Mouse (Mus musculus): Measurements from ENCODE around the gene B4galnt3. TPM values are rescaled to one million over a fixed set of nuclear protein-coding genes. Genes with fewer than 3 reads are reported as not detected.

B4galnt3 gene
- polyA plus RNA-seq, 1 experiment from 2014 or later = 0.15 TPM

GRCm38 (mm10) chr6:120185012-120185730, 109.2 kb downstream of the B4galnt3 start:
- DNase-seq (ENCODE audit: low spot score) (no peak), ATAC-seq (ENCODE audit: insufficient read depth, low FRiP score, low TSS enrichment) (no peak)
- Histone ChIP-seq H3K27ac (ENCODE audit: low read depth, low read length) (no peak overlapping the region), H3K36me3 (ENCODE audit: control insufficient read depth, insufficient read depth, low read length) (no peaks in the 10 kb centered on the region), H3K27me3 (ENCODE audit: control insufficient read depth, insufficient read depth, low read length) (no peaks in the 10 kb centered on the region), H3K9me3 (ENCODE audit: control insufficient read depth, low read length) (no peaks in the 10 kb centered on the region), H3K9ac (ENCODE audit: low read length) (no peak overlapping the region), H3K4me2 (ENCODE audit: low read depth) (no peak overlapping the region), H3K4me1 (ENCODE audit: control insufficient read depth, insufficient read depth, low read length) (no peaks in the 10 kb centered on the region), H3K4me3 (ENCODE audit: low read depth, low read length) (no peak overlapping the region)
- WGBS = 89% methylated on average over 12 of the region's 12 CpGs

GRCm38 (mm10) chr6:120183771-120184170, 110.6 kb downstream of the B4galnt3 start:
- no peak overlapping the region for H3K4me2 ChIP-seq (ENCODE audit: low read depth)
- H3K27me3 ChIP-seq (ENCODE audit: control insufficient read depth, insufficient read depth, low read length) = no peaks in the 10 kb centered on the region
- DNase-seq (ENCODE audit: low spot score) (peak; percentile 5), ATAC-seq (ENCODE audit: insufficient read depth, low FRiP score, low TSS enrichment) (no peak)
- no peak overlapping the region for H3K4me3 ChIP-seq (ENCODE audit: low read depth, low read length)
- WGBS = 86% methylated on average over 4 of the region's 4 CpGs
- H3K36me3 ChIP-seq (ENCODE audit: control insufficient read depth, insufficient read depth, low read length) = no peaks in the 10 kb centered on the region
- H3K4me1 ChIP-seq (ENCODE audit: control insufficient read depth, insufficient read depth, low read length) = no peaks in the 10 kb centered on the region
- H3K27ac ChIP-seq (ENCODE audit: low read depth, low read length) = no peak overlapping the region
- H3K9ac ChIP-seq (ENCODE audit: low read length) = no peak overlapping the region
- H3K9me3 ChIP-seq (ENCODE audit: control insufficient read depth, low read length) = no peaks in the 10 kb centered on the region

GRCm38 (mm10) chr6:120182160-120182559, 112.2 kb downstream of the B4galnt3 start:
- no peaks in the 10 kb centered on the region for H3K27me3 ChIP-seq (ENCODE audit: control insufficient read depth, insufficient read depth, low read length)
- no peaks in the 10 kb centered on the region for H3K36me3 ChIP-seq (ENCODE audit: control insufficient read depth, insufficient read depth, low read length)
- no peak overlapping the region for H3K4me3 ChIP-seq (ENCODE audit: low read depth, low read length)
- H3K4me1 ChIP-seq (ENCODE audit: control insufficient read depth, insufficient read depth, low read length) = no peaks in the 10 kb centered on the region
- 88% methylated on average over 5 of the region's 5 CpGs for WGBS
- H3K4me2 ChIP-seq (ENCODE audit: low read depth) = no peak overlapping the region
- no peak for DNase-seq (ENCODE audit: low spot score)
- no peak overlapping the region for H3K9ac ChIP-seq (ENCODE audit: low read length)
- no peaks in the 10 kb centered on the region for H3K9me3 ChIP-seq (ENCODE audit: control insufficient read depth, low read length)
- no peak for ATAC-seq (ENCODE audit: insufficient read depth, low FRiP score, low TSS enrichment)
- no peak overlapping the region for H3K27ac ChIP-seq (ENCODE audit: low read depth, low read length)

GRCm38 (mm10) chr6:120180492-120180891, 113.9 kb downstream of the B4galnt3 start:
- Histone ChIP-seq H3K4me2 (ENCODE audit: low read depth) (no peak overlapping the region), H3K27me3 (ENCODE audit: control insufficient read depth, insufficient read depth, low read length) (no peaks in the 10 kb centered on the region), H3K36me3 (ENCODE audit: control insufficient read depth, insufficient read depth, low read length) (no peaks in the 10 kb centered on the region), H3K9ac (ENCODE audit: low read length) (no peak overlapping the region), H3K27ac (ENCODE audit: low read depth, low read length) (no peak overlapping the region), H3K4me1 (ENCODE audit: control insufficient read depth, insufficient read depth, low read length) (no peaks in the 10 kb centered on the region), H3K4me3 (ENCODE audit: low read depth, low read length) (no peak overlapping the region), H3K9me3 (ENCODE audit: control insufficient read depth, low read length) (no peaks in the 10 kb centered on the region)
- DNase-seq (ENCODE audit: low spot score) = peak; percentile 7
- 76% methylated on average over 4 of the region's 4 CpGs for whole genome bisulfite sequencing
- no peak for ATAC-seq (ENCODE audit: insufficient read depth, low FRiP score, low TSS enrichment)

GRCm38 (mm10) chr6:120179756-120180206, 114.6 kb downstream of the B4galnt3 start:
- ATAC-seq (ENCODE audit: insufficient read depth, low FRiP score, low TSS enrichment) = no peak
- Histone ChIP-seq H3K4me1 (ENCODE audit: control insufficient read depth, insufficient read depth, low read length) (no peaks in the 10 kb centered on the region), H3K36me3 (ENCODE audit: control insufficient read depth, insufficient read depth, low read length) (no peaks in the 10 kb centered on the region), H3K9me3 (ENCODE audit: control insufficient read depth, low read length) (no peaks in the 10 kb centered on the region), H3K4me2 (ENCODE audit: low read depth) (no peak overlapping the region), H3K27me3 (ENCODE audit: control insufficient read depth, insufficient read depth, low read length) (no peaks in the 10 kb centered on the region), H3K9ac (ENCODE audit: low read length) (no peak overlapping the region), H3K27ac (ENCODE audit: low read depth, low read length) (no peak overlapping the region), H3K4me3 (ENCODE audit: low read depth, low read length) (no peak overlapping the region)
- DNase-seq (ENCODE audit: low spot score) = no peak
- WGBS = 82% methylated on average over 8 of the region's 8 CpGs

GRCm38 (mm10) chr6:120179044-120179755, 115.2 kb downstream of the B4galnt3 start:
- Histone ChIP-seq H3K4me3 (ENCODE audit: low read depth, low read length) (no peak overlapping the region), H3K27ac (ENCODE audit: low read depth, low read length) (no peak overlapping the region), H3K27me3 (ENCODE audit: control insufficient read depth, insufficient read depth, low read length) (no peaks in the 10 kb centered on the region), H3K9me3 (ENCODE audit: control insufficient read depth, low read length) (no peaks in the 10 kb centered on the region), H3K9ac (ENCODE audit: low read length) (no peak overlapping the region), H3K4me1 (ENCODE audit: control insufficient read depth, insufficient read depth, low read length) (no peaks in the 10 kb centered on the region), H3K4me2 (ENCODE audit: low read depth) (no peak overlapping the region), H3K36me3 (ENCODE audit: control insufficient read depth, insufficient read depth, low read length) (no peaks in the 10 kb centered on the region)
- DNase-seq (ENCODE audit: low spot score) (no peak), ATAC-seq (ENCODE audit: insufficient read depth, low FRiP score, low TSS enrichment) (no peak)
- WGBS = 88% methylated on average over 6 of the region's 6 CpGs

- Histone ChIP-seq H3K4me1 (ENCODE audit: control insufficient read depth, insufficient read depth, low read length) (no peaks in the 10 kb centered on the region), H3K4me2 (ENCODE audit: low read depth) (no peak overlapping the region), H3K36me3 (ENCODE audit: control insufficient read depth, insufficient read depth, low read length) (no peaks in the 10 kb centered on the region), H3K9ac (ENCODE audit: low read length) (no peak overlapping the region), H3K4me3 (ENCODE audit: low read depth, low read length) (no peak overlapping the region), H3K27me3 (ENCODE audit: control insufficient read depth, insufficient read depth, low read length) (no peaks in the 10 kb centered on the region), H3K27ac (ENCODE audit: low read depth, low read length) (no peak overlapping the region), H3K9me3 (ENCODE audit: control insufficient read depth, low read length) (no peaks in the 10 kb centered on the region)
- WGBS = 91% methylated on average over 4 of the region's 4 CpGs
- ATAC-seq (ENCODE audit: insufficient read depth, low FRiP score, low TSS enrichment) (no peak), DNase-seq (ENCODE audit: low spot score) (no peak)
Measured at GRCm38 (mm10) chr6:120175650-120176049, 118.7 kb downstream of the B4galnt3 start.

GRCm38 (mm10) chr6:120174602-120175115, 119.7 kb downstream of the B4galnt3 start:
- DNase-seq (ENCODE audit: low spot score) = no peak
- Histone ChIP-seq H3K27me3 (ENCODE audit: control insufficient read depth, insufficient read depth, low read length) (no peaks in the 10 kb centered on the region), H3K9me3 (ENCODE audit: control insufficient read depth, low read length) (no peaks in the 10 kb centered on the region), H3K4me1 (ENCODE audit: control insufficient read depth, insufficient read depth, low read length) (no peaks in the 10 kb centered on the region), H3K9ac (ENCODE audit: low read length) (no peak overlapping the region), H3K4me2 (ENCODE audit: low read depth) (no peak overlapping the region), H3K36me3 (ENCODE audit: control insufficient read depth, insufficient read depth, low read length) (no peaks in the 10 kb centered on the region), H3K4me3 (ENCODE audit: low read depth, low read length) (no peak overlapping the region), H3K27ac (ENCODE audit: low read depth, low read length) (no peak overlapping the region)
- 63% methylated on average over 7 of the region's 7 CpGs for WGBS
- ATAC-seq (ENCODE audit: insufficient read depth, low FRiP score, low TSS enrichment) = no peak

All from neural tube, embryonic 11.5 days (tissue).